Mouse (Mus musculus): ENCODE data around the gene Spdye4a.

- TF ChIP-seq EP300 (IDR thresholded peaks at IDR 0.05; ENCODE audit: low read depth) (no peak), CTCF (IDR thresholded peaks at IDR 0.05; ENCODE audit: low read depth) (no peak)
Measured at GRCm38 (mm10) chr5:143254487-143255130, 27.9 kb upstream of the Spdye4a start.
